Mouse (Mus musculus) liver, embryonic 14.5 days (tissue): ENCODE results near the gene Klhl22. TPM values are rescaled to one million over a fixed set of nuclear protein-coding genes. Genes with fewer than 3 reads are reported as not detected.

Source experiments
- ATAC-seq: fragments of 200-750 bp; cut with Nextera tagmentation; 2 replicates; pipeline ENCODE4 v1.8.0; 2017; ENCODE audit warnings: moderate number of reproducible peaks, mild to moderate bottlenecking, moderate library complexity; ENCODE audit not compliant: insufficient read depth
- DNase-seq, 3 experiments: peaks; one replicate each; pipeline ENCODE4 v3.0.0-alpha.2; 2012 to 2013; ENCODE audit warnings: low read depth in 3 of 3, low spot score in 3 of 3
- H3K27ac ChIP-seq: fragments of 300-500 bp; sonication (generic); 2 replicates; pipeline ENCODE4 v1.5.1; 2014; ENCODE audit warnings: moderate library complexity, mild to moderate bottlenecking, control low read depth, inconsistent platforms
- H3K27me3 ChIP-seq: fragments of 300-500 bp; sonication (generic); 2 replicates; pipeline ENCODE4 v1.6.1; 2014; ENCODE audit warnings: mild to moderate bottlenecking, low read length, moderate library complexity; ENCODE audit not compliant: control insufficient read depth, insufficient read depth
- H3K36me3 ChIP-seq: fragments of 300-500 bp; sonication (generic); replicated peaks from 2 replicates; pipeline ENCODE4 v1.6.1; 2014; ENCODE audit warnings: low read depth; ENCODE audit not compliant: control insufficient read depth, insufficient read depth
- H3K4me1 ChIP-seq, 2 experiments: fragments of 200-500 bp in 1 of 2; fragments of 300-500 bp in 1 of 2; sonication (generic) in 1 of 2; replicated peaks; 2 replicates each; pipeline ENCODE4 v1.6.1; 2012 to 2014; ENCODE audit warnings: antibody characterized with exemption in 1 of 2, inconsistent platforms in 1 of 2, low read length in 1 of 2; ENCODE audit not compliant: control insufficient read depth in 2 of 2, insufficient read depth in 2 of 2
- H3K4me2 ChIP-seq: fragments of 300-500 bp; sonication (generic); 2 replicates; pipeline ENCODE4 v1.6.1; 2014; ENCODE audit warnings: low read depth, mild to moderate bottlenecking, control low read depth, moderate library complexity
- H3K4me3 ChIP-seq, 2 experiments: fragments of 200-500 bp in 1 of 2; fragments of 300-500 bp in 1 of 2; sonication (generic) in 1 of 2; 2 replicates each; pipeline ENCODE4 v1.5.1; 2012 to 2014; ENCODE audit warnings: low read depth in 2 of 2, low read length in 2 of 2, mild to moderate bottlenecking in 2 of 2, control low read depth in 1 of 2, inconsistent platforms in 1 of 2, moderate library complexity in 1 of 2; ENCODE audit not compliant: insufficient read depth in 1 of 2
- H3K9ac ChIP-seq: fragments of 300-500 bp; sonication (generic); replicated peaks from 2 replicates; pipeline ENCODE4 v1.6.1; 2014; ENCODE audit warnings: mild to moderate bottlenecking, control low read depth, moderate library complexity
- H3K9me3 ChIP-seq: fragments of 300-500 bp; sonication (generic); 2 replicates; pipeline ENCODE4 v1.6.1; 2016; ENCODE audit warnings: low read length, mixed read lengths; ENCODE audit not compliant: control insufficient read depth
- CTCF ChIP-seq: IDR thresholded peaks from 2 replicates; pipeline ENCODE4 v1.5.1; 2016; ENCODE audit warnings: antibody characterized with exemption, low read depth, control low read depth
- EP300 ChIP-seq: IDR thresholded peaks from 2 replicates; pipeline ENCODE4 v1.6.1; 2016; ENCODE audit warnings: antibody characterized with exemption, low read depth
- WGBS: fragments of 180-500 bp; shearing (Covaris S2); extraction: QIAGEN DNeasy Blood & Tissue Kit; methylation state at CpG from one replicate; pipeline ENCODE4 v1.1.7; 2014; ENCODE audit not compliant: insufficient replicate concordance; 5-methylcytosine and 5-hydroxymethylcytosine counted together
- polyA plus RNA-seq, 2 experiments: library from polyadenylated mRNA; depleted of rRNA in 1 of 2; stranded (reverse) in 1 of 2; unstranded in 1 of 2; fragments of >200 nt; fragmentation: Nextera tagmentation in 1 of 2; extraction: Ambion mirVana in 1 of 2; gene quantifications; 2 replicates each; pipeline versions ENCODE4 v1.2.1 to v1.2.3; 2012 to 2014

The Klhl22 gene
- polyA plus RNA-seq, 2 experiments, result 11.6 to 14.0 TPM

- H3K27ac ChIP-seq, result no peak overlapping the region
- no peak for ATAC-seq
- peaks cover 36% of the 10 kb centered on the region for H3K27me3 ChIP-seq
Measured at GRCm38 (mm10) chr16:17828867-17829266, 69.4 kb downstream of the Klhl22 start.

DNA sequence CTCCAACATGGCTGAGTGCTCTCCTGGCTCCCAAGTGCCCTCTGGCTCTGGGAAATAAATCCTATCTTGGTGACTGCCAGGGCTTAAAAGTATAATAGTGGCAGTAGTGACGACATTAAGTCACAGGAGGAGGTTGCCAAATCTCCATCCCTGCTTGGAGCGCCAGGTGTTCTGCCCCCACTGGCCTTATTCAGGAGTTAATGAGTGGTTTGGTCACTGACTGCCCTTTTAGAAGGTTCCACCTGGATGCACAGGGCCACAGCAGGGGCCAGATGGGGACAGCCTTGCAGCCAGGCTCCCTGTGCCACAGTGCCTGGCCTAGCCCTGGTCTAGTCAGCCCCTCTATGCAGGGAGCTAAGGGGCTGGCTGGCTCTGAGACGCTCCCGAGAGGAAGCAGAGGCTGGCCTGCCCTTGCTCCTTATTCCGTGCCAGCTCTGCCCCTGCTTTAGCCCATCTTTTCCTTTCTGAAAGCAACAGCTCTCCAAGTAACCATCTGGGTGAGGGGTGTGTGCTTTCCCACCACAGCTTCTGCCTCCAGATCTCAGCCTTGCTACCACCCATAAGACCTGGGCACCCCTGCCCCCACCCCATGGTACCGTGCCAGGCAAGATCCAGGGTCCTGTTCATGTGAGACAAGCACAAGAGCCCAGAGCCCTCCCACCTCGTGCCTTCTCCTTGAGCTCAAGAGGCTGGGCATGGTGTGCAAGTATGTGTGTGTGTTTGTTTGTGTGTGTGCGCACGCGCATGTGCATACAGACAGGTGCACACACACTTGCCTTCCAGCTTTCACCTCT is 71.2 kb downstream of the Klhl22 start:
- H3K27ac ChIP-seq, result no peak overlapping the region
- H3K9me3 ChIP-seq, result no peaks in the 10 kb centered on the region
- no peaks in the 10 kb centered on the region for H3K36me3 ChIP-seq
- H3K4me1 ChIP-seq, result no peaks in the 10 kb centered on the region
- no peak overlapping the region for H3K4me2 ChIP-seq
- H3K9ac ChIP-seq, result no peak overlapping the region
- H3K27me3 ChIP-seq, result peaks cover 53% of the 10 kb centered on the region
- ATAC-seq (no peak), DNase-seq (no peak)
- TF ChIP-seq EP300 (no peak), CTCF (no peak)
- 65% methylated on average over 10 of the region's 10 CpGs for WGBS
- no peak overlapping the region for H3K4me3 ChIP-seq

More at GRCm38 (mm10) chr16:17828867-17829266, 69.4 kb downstream of the Klhl22 start:
- 59% methylated on average over 3 of the region's 3 CpGs for WGBS
- no peak for TF ChIP-seq EP300
- no peak for TF ChIP-seq CTCF
- Histone ChIP-seq H3K9me3 (no peaks in the 10 kb centered on the region), H3K9ac (no peak overlapping the region), H3K4me2 (no peak overlapping the region), H3K4me1 (no peaks in the 10 kb centered on the region), H3K4me3 (no peak overlapping the region), H3K36me3 (no peaks in the 10 kb centered on the region)
- no peak for DNase-seq

DNA sequence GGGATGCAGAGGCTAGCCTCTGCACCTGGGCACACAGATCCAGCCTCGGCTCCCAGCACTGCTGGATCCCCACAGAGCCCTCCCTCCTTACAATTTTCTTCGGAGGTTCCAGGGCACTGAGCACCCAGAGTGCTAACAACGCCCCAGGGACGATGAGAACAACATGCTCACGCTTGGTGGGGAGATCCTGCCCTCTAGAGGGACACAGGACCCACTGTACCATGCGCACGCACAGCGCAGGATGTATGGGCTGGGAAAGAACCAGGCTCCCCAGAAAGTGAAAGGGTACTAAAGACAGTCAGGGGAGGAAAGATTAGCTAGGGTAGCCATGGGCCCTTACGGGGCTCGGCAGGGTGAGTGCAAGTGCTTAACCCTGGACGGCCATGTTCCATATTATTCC is 72.4 kb downstream of the Klhl22 start:
- H3K4me1 ChIP-seq, result no peaks in the 10 kb centered on the region
- no peak for TF ChIP-seq EP300
- TF ChIP-seq CTCF, result peak; percentile 48
- no peak for ATAC-seq
- peaks cover 62% of the 10 kb centered on the region for H3K27me3 ChIP-seq
- H3K9ac ChIP-seq, result no peak overlapping the region
- no peaks in the 10 kb centered on the region for H3K9me3 ChIP-seq
- DNase-seq, result no peak
- no peak overlapping the region for H3K4me3 ChIP-seq
- no peaks in the 10 kb centered on the region for H3K36me3 ChIP-seq
- H3K27ac ChIP-seq, result no peak overlapping the region
- no peak overlapping the region for H3K4me2 ChIP-seq
- 13% methylated on average over 11 of the region's 11 CpGs for WGBS

DNA sequence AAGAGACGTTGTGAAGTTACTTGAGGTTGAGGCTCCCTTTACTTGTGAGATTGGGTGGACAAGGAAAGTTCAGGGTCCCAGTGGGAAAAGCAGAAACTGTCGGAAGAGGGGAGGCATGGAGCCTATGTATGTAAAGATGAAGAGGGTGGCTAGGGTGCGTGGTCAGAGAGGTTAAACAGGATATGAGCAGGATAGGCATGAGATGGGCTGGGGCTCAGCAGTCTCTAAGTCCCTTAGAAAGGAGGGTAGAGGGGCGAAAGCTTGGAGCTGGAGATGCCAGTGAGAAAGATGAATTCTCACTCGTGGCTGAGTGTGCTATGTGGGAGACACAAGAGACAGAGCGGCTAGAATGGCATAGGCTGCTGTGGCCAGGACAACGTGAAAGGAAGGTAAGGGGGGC is 73.4 kb downstream of the Klhl22 start, which contains the start of gene B830017H08Rik:
Gene B830017H08Rik, plus strand, starts transcription at position 301 of the 400 bp plus-strand sequence.
- Histone ChIP-seq H3K36me3 (no peaks in the 10 kb centered on the region), H3K4me2 (peak within 1 kb of the TSS; percentile 37), H3K9me3 (no peaks in the 10 kb centered on the region), H3K4me1 (no peaks in the 10 kb centered on the region), H3K4me3 (peak within 1 kb of the TSS; percentile 3 to 36; a peak in 3 of 4 replicates), H3K27ac (no peak within 1 kb of the TSS), H3K9ac (no peak within 1 kb of the TSS), H3K27me3 (peaks cover 62% of the 10 kb centered on the region)
- no peak for ATAC-seq
- TF ChIP-seq CTCF (no peak), EP300 (no peak)
- DNase-seq, result no peak
- 23% methylated on average over 7 of the region's 7 CpGs for WGBS

- TF ChIP-seq EP300 (no peak), CTCF (no peak)
- no peaks in the 10 kb centered on the region for H3K4me1 ChIP-seq
- WGBS, result 1% methylated on average over 37 of the region's 37 CpGs
- ATAC-seq (no peak), DNase-seq (no peak)
- H3K9ac ChIP-seq, result no peak overlapping the region
- H3K36me3 ChIP-seq, result no peaks in the 10 kb centered on the region
- peak overlapping the region; percentile 3 to 36; a peak in 3 of 4 replicates for H3K4me3 ChIP-seq
- H3K27ac ChIP-seq, result no peak overlapping the region
- H3K4me2 ChIP-seq, result peak overlapping the region; percentile 37
- no peaks in the 10 kb centered on the region for H3K9me3 ChIP-seq
- peaks cover 62% of the 10 kb centered on the region for H3K27me3 ChIP-seq
Measured at GRCm38 (mm10) chr16:17833321-17833680, 73.9 kb downstream of the Klhl22 start.
